Mouse (Mus musculus) thymus, postnatal 10 days (tissue): ENCODE results near the gene Spata18.

Experiments used
- DNase-seq, 2 experiments: peaks; one replicate each; pipeline ENCODE4 v3.0.0; 2021; ENCODE audit warnings: low spot score in 2 of 2

Spata18 gene

GRCm38 (mm10) chr5:73651061-73651854 is at the start of gene Spata18:
Gene Spata18, plus strand, starts transcription at chr5:73651379.
- DNase-seq = no peak

GRCm38 (mm10) chr5:73602865-73603264 is 48.3 kb upstream of the Spata18 start:
- DNase-seq = no peak

- no peak for DNase-seq
These were observed 46.6 kb upstream of the Spata18 start for GRCm38 (mm10) chr5:73604542-73604941.

GRCm38 (mm10) chr5:73604964-73605363 is 46.2 kb upstream of the Spata18 start:
- no peak for DNase-seq

GRCm38 (mm10) chr5:73611071-73611470 is 40.1 kb upstream of the Spata18 start:
- no peak for DNase-seq

GRCm38 (mm10) chr5:73613296-73613695 is 37.9 kb upstream of the Spata18 start:
- DNase-seq = no peak

- DNase-seq = no peak
These were observed 36.0 kb upstream of the Spata18 start for GRCm38 (mm10) chr5:73615211-73615610.

- DNase-seq = no peak
These were observed 32.2 kb upstream of the Spata18 start for GRCm38 (mm10) chr5:73618969-73619368.

GRCm38 (mm10) chr5:73625505-73625904 is 25.7 kb upstream of the Spata18 start:
- no peak for DNase-seq

- no peak for DNase-seq
These were observed 24.3 kb upstream of the Spata18 start for GRCm38 (mm10) chr5:73626842-73627241.

- no peak for DNase-seq
These were observed 23.6 kb upstream of the Spata18 start for GRCm38 (mm10) chr5:73627559-73627958.

- no peak for DNase-seq
These were observed 23.2 kb upstream of the Spata18 start for GRCm38 (mm10) chr5:73627991-73628390.

GRCm38 (mm10) chr5:73630141-73630540 is 21.0 kb upstream of the Spata18 start:
- DNase-seq = peak in 1 of 2 experiments; percentile 20

- no peak for DNase-seq
These were observed 20.1 kb upstream of the Spata18 start for GRCm38 (mm10) chr5:73631001-73631558.

GRCm38 (mm10) chr5:73632291-73632690 is 18.9 kb upstream of the Spata18 start, which contains the start of gene Lrrc66:
Gene Lrrc66, minus strand, starts transcription at chr5:73632526.
- no peak for DNase-seq

GRCm38 (mm10) chr5:73633141-73633540 is 18.0 kb upstream of the Spata18 start:
- DNase-seq = peak; percentile 61 to 77

GRCm38 (mm10) chr5:73637337-73638107 is 13.7 kb upstream of the Spata18 start:
- DNase-seq = peak in 1 of 2 experiments; percentile 35

GRCm38 (mm10) chr5:73641058-73641457 is 10.1 kb upstream of the Spata18 start:
- no peak for DNase-seq

- DNase-seq = peak in 1 of 2 experiments; percentile 48
These were observed 9.1 kb upstream of the Spata18 start for GRCm38 (mm10) chr5:73642091-73642490.

GRCm38 (mm10) chr5:73647261-73647900 is 3.8 kb upstream of the Spata18 start, which contains the start of gene Sgcb:
Gene Sgcb, minus strand, starts transcription at chr5:73647790.
- peak; percentile 80 to 86 for DNase-seq

- no peak for DNase-seq
These were observed 714 bp upstream of the Spata18 start for GRCm38 (mm10) chr5:73650365-73650964.

GRCm38 (mm10) chr5:73651855-73652201 is 649 bp downstream of the Spata18 start:
- DNase-seq = no peak
